Mouse (Mus musculus) midbrain, embryonic 13.5 days (tissue): Measurements from ENCODE around the gene Car8. TPM values are rescaled to one million over a fixed set of nuclear protein-coding genes. Genes with fewer than 3 reads are reported as not detected.
"Not testable (repeated sequence)": the region's sequence is repeated elsewhere in the genome, so short reads cannot be mapped to it uniquely, and the experiment has no call there.

Experiments used
- ATAC-seq: fragments of 200-750 bp; cut with Nextera tagmentation; 2 replicates; pipeline ENCODE4 v1.8.0; 2017; ENCODE audit warnings: mild to moderate bottlenecking, moderate TSS enrichment, moderate library complexity
- H3K27ac ChIP-seq: fragments of 300-500 bp; sonication (generic); 2 replicates; pipeline ENCODE4 v1.5.1; 2015; ENCODE audit warnings: inconsistent platforms, mild to moderate bottlenecking, moderate library complexity
- H3K27me3 ChIP-seq: fragments of 300-500 bp; sonication (generic); 2 replicates; pipeline ENCODE4 v1.6.1; 2015; ENCODE audit warnings: mild to moderate bottlenecking, inconsistent platforms
- H3K36me3 ChIP-seq: fragments of 300-500 bp; sonication (generic); 2 replicates; pipeline ENCODE4 v1.6.1; 2015; ENCODE audit warnings: mild to moderate bottlenecking, inconsistent platforms
- H3K4me1 ChIP-seq: fragments of 300-500 bp; sonication (generic); replicated peaks from 2 replicates; pipeline ENCODE4 v1.6.1; 2015; ENCODE audit warnings: inconsistent platforms
- H3K4me2 ChIP-seq: fragments of 300-500 bp; sonication (generic); replicated peaks from 2 replicates; pipeline ENCODE4 v1.6.1; 2015; ENCODE audit warnings: moderate library complexity, mild to moderate bottlenecking, inconsistent platforms
- H3K4me3 ChIP-seq: fragments of 300-500 bp; sonication (generic); replicated peaks from 2 replicates; pipeline ENCODE4 v1.5.1; 2015; ENCODE audit warnings: mild to moderate bottlenecking, inconsistent platforms
- H3K9ac ChIP-seq: fragments of 300-500 bp; sonication (generic); replicated peaks from 2 replicates; pipeline ENCODE4 v1.6.1; 2015; ENCODE audit warnings: mild to moderate bottlenecking, inconsistent platforms
- H3K9me3 ChIP-seq: fragments of 300-500 bp; sonication (generic); 2 replicates; pipeline ENCODE4 v1.6.1; 2016; ENCODE audit warnings: mild to moderate bottlenecking, inconsistent platforms
- WGBS: fragments of 180-500 bp; shearing (Covaris S2); methylation state at CpG from one replicate; pipeline ENCODE4 v1.1.7; 2015; 5-methylcytosine and 5-hydroxymethylcytosine counted together
- polyA plus RNA-seq: library from polyadenylated mRNA; unstranded; fragments of >200 nt; fragmentation: Nextera tagmentation; extraction: Ambion mirVana; gene quantifications from 2 replicates; pipeline ENCODE4 v1.2.1, GENCODE M21; 2015

Gene Car8
- polyA plus RNA-seq, 1 experiment from 2014 or later = 1.5 TPM

DNA sequence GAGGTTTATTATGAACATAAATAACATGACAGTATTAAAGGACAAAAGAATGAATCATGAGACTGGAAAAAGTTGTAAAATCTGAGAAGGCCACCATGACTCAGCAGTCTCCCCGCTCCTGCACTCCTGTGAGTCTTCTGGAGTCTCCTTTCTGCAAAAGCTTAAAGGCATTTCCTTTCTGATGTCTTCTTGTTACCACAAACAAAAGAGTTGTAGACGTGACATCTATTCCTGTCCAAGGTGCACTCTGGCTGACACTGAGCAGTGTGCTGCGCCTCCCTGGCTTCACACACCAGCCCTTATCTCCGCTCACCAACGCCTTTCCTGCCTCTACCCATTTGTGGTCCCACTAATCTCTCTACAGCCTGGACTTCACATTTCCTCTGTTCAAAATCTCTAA lies 38.8 kb downstream of the Car8 start:
- Histone ChIP-seq H3K9me3 (no peaks in the 10 kb centered on the region), H3K36me3 (no peaks in the 10 kb centered on the region), H3K27me3 (no peaks in the 10 kb centered on the region), H3K4me1 (no peaks in the 10 kb centered on the region), H3K4me3 (no peak overlapping the region), H3K9ac (no peak overlapping the region), H3K27ac (no peak overlapping the region), H3K4me2 (no peak overlapping the region)
- no peak for ATAC-seq
- 89% methylated on average over 5 of the region's 5 CpGs for WGBS

DNA sequence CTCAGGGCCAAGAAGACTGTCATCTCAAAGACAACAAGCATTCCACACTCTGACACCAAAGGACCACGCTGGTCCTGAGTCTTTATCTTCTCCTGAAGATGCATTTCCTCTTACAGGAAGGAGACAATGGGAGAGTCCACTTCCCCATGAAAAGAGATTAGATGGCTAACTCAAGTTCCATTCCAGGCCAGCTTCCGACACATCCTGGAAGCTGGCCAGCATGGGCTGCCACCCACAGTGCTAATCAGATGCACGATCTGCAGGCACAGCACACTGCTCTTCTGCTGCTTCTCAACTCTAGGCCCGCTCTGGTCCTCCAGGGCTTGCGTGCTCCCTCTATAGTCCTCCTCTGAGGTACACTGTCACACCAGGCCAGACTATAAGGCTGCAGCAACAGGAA lies 40.8 kb downstream of the Car8 start:
- H3K36me3 ChIP-seq = no peaks in the 10 kb centered on the region
- H3K4me2 ChIP-seq = no peak overlapping the region
- H3K27ac ChIP-seq = no peak overlapping the region
- H3K27me3 ChIP-seq = no peaks in the 10 kb centered on the region
- 65% methylated on average over 5 of the region's 5 CpGs for WGBS
- H3K4me1 ChIP-seq = no peaks in the 10 kb centered on the region
- H3K9me3 ChIP-seq = no peaks in the 10 kb centered on the region
- H3K9ac ChIP-seq = no peak overlapping the region
- no peak for ATAC-seq
- no peak overlapping the region for H3K4me3 ChIP-seq

DNA sequence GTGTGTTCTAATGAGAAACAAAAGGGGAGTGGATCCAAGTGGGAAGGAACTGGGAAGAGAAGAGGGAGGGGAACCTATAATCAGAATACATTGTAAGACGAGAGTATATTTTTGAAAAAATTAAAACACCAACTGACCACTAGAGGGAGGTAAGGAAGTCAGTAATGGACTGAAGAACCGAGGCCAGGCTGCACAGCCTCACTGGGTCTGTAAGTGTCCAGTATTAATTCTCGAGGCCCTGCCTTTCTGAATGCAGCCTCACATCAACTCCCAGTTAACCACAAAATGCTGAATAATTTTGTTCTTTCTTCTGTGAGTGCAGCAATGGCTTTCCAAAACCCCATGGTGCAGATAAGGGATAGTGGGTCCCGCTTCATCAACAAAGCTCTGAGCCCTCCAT lies 48.4 kb downstream of the Car8 start:
- 81% methylated on average over 4 of the region's 4 CpGs for WGBS
- Histone ChIP-seq H3K9me3 (no peaks in the 10 kb centered on the region), H3K27ac (no peak overlapping the region), H3K4me2 (no peak overlapping the region), H3K36me3 (no peaks in the 10 kb centered on the region), H3K9ac (no peak overlapping the region), H3K27me3 (no peaks in the 10 kb centered on the region), H3K4me1 (no peaks in the 10 kb centered on the region), H3K4me3 (no peak overlapping the region)
- ATAC-seq = no peak

DNA sequence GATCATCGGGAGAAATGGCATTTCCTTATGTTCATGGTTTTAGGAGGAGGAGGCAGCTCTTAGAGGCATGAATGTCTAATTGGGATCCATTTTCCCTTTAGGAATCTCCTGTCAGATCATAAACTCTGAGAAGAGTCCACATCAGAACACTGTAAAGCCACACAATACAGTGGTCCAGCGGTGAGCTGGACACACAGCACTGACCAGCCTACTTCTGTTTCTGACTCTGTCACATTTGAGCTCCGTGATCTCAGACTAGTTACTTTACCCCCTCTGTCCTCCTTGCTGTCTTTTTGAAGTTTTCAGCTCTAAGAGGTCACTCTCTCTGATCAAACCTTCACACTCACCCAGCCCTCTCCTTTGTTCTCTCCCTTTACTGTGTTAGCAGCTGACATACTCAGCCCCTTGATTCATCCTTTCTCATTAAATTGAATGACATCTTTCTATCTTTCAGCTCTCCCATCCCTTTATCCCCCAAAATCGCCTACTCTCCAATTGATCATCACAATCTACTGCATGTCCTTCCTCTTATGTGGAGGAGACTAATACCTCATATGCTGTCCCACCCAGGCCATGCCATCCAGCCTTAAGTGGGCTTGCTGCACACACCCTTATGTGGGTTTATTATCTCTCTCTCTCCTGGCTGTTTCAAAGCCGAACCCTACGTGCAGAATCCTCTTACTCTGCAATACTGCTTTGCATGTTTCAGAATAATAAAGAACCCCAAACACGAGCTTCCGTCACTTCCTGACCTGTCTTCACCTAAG lies 51.7 kb downstream of the Car8 start:
- no peaks in the 10 kb centered on the region for H3K4me1 ChIP-seq
- 71% methylated on average over 8 of the region's 8 CpGs for WGBS
- no peak overlapping the region for H3K4me2 ChIP-seq
- no peaks in the 10 kb centered on the region for H3K36me3 ChIP-seq
- no peaks in the 10 kb centered on the region for H3K27me3 ChIP-seq
- H3K27ac ChIP-seq = no peak overlapping the region
- no peaks in the 10 kb centered on the region for H3K9me3 ChIP-seq
- no peak overlapping the region for H3K9ac ChIP-seq
- ATAC-seq = peak; percentile 70
- no peak overlapping the region for H3K4me3 ChIP-seq

DNA sequence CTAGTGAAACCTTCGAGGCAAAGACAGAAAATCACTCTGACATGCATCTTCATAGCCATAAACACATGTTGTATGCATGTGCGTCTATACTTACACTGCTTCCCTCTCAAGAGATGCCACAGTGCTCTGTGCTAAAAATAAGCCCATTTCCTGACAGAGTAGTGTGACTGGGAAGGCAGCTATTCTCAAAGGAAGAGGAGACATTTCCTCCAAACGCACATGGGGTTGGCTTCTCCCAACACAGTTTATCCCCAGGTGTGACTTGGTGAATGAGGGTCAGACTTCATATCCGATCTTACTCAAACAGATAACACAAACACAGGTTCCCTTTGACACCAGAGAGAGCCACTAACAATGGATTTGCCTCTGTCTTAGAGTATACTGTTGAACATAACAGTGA lies 58.3 kb downstream of the Car8 start:
- Histone ChIP-seq H3K36me3 (no peaks in the 10 kb centered on the region), H3K9ac (no peak overlapping the region), H3K27me3 (no peaks in the 10 kb centered on the region), H3K4me3 (no peak overlapping the region), H3K4me1 (no peaks in the 10 kb centered on the region), H3K9me3 (no peaks in the 10 kb centered on the region), H3K4me2 (no peak overlapping the region), H3K27ac (no peak overlapping the region)
- no peak for ATAC-seq
- WGBS = 83% methylated on average over 4 of the region's 4 CpGs

DNA sequence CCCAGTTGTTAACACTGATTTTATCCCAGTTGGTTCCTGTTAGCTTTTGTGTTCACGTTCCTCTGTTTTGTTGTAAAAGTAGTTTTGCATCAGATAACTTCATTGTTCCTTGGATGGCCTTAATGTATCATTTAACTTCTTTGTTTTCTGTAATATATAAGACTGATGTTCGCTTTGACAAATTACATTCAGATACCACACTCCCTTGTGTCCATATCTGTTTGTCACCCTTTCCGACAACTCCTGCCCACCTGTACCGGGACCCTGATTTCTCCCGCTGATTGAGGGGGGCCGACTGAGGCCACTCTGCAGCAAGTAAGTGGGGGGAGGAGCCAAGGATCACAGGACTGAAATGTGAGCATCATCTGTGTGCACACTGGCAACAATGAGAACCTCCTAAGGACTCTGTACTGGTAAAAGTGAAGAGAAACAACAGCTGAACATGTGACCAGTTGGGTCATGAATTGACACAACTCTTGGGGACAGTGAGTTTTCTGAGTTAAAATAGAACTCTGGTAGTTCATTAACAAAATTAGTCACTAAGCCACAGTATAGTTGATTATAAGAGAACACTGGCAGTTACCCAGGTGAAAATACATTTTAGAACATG lies 84.1 kb downstream of the Car8 start:
- ATAC-seq = no peak
- WGBS = 83% methylated on average over 6 of the region's 6 CpGs
- H3K9ac ChIP-seq = no peak overlapping the region

DNA sequence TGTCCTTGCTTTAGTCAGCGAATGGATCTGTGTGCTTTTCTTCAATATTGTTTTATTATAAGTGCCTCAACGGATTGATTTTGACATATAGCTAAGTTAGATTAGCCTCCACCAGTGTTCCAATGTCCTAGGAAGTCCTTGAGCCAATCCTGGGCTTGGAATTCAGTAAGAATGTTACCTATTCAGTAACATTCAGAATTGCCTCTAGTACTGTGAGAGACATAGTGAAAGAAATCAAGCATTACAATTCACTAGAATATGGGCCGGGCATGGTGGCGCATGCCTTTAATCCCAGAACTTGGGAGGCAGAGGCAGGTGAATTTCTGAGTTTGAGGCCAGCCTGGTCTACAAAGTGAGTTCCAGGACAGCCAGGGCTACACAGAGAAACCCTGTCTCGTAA lies 84.9 kb downstream of the Car8 start:
- H3K9ac ChIP-seq, H3K4me2 ChIP-seq, ATAC-seq, H3K9me3 ChIP-seq, H3K4me1 ChIP-seq, H3K4me3 ChIP-seq, H3K27me3 ChIP-seq, H3K36me3 ChIP-seq, H3K27ac ChIP-seq: not testable (repeated sequence)
- 92% methylated on average over 5 of the region's 5 CpGs for WGBS

More for the DNA sequence above, 84.1 kb downstream of the Car8 start:
- H3K9me3 ChIP-seq = no peaks in the 10 kb centered on the region
- no peaks in the 10 kb centered on the region for H3K4me1 ChIP-seq
- H3K36me3 ChIP-seq = no peaks in the 10 kb centered on the region
- H3K4me2 ChIP-seq = no peak overlapping the region
- H3K27me3 ChIP-seq = no peaks in the 10 kb centered on the region
- H3K27ac ChIP-seq = no peak overlapping the region
- H3K4me3 ChIP-seq = no peak overlapping the region

DNA sequence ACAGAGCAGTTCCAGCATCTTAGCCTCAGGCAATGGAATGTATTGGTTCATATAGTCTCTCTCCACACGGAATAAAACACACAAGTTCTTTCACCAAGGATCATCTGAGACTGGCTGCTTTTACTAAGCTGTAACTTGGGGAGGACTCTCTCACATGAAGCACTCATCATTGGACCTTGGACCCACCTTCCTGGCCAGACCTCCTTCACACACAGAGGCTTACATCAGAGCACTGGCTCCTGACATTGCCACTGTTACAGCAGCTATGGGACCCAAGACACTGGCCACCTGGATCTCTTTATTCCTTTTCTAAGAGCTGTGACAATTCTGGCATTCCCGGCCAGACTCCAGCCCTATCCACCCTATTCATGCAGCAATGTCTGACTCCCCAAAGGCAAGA lies 101.4 kb downstream of the Car8 start:
- H3K36me3 ChIP-seq = no peaks in the 10 kb centered on the region
- no peak for ATAC-seq
- no peaks in the 10 kb centered on the region for H3K27me3 ChIP-seq
- H3K9me3 ChIP-seq = no peaks in the 10 kb centered on the region
- H3K9ac ChIP-seq = no peak overlapping the region
- H3K27ac ChIP-seq = no peak overlapping the region
- H3K4me1 ChIP-seq = no peaks in the 10 kb centered on the region
- 82% methylated on average over 2 of the region's 2 CpGs for WGBS
- H3K4me2 ChIP-seq = no peak overlapping the region
- no peak overlapping the region for H3K4me3 ChIP-seq

DNA sequence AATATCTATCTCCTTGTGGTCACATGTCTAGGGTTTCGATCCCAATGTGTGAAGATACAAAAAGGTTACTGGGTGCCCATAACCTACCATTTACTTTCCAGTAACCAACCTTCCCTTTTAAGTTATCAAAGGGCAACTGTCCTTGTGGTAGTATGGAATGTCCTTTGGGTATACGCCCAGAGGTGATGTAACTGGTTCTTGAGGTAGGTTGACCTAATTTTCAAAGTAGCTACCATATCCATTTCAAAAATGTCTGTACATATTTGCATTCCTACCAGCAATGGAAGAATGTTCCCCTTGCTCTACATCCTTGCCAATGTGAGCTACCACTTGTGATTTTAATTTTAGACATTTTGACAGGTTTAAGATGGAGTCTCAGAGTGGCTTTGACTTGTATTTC lies 106.8 kb downstream of the Car8 start:
- Histone ChIP-seq H3K9ac (no peak overlapping the region), H3K4me2 (no peak overlapping the region), H3K9me3 (no peaks in the 10 kb centered on the region), H3K27ac (no peak overlapping the region), H3K4me1 (no peaks in the 10 kb centered on the region), H3K36me3 (no peaks in the 10 kb centered on the region), H3K27me3 (no peaks in the 10 kb centered on the region), H3K4me3 (no peak overlapping the region)
- ATAC-seq = no peak
- WGBS = 95% methylated on average over 2 of the region's 2 CpGs

DNA sequence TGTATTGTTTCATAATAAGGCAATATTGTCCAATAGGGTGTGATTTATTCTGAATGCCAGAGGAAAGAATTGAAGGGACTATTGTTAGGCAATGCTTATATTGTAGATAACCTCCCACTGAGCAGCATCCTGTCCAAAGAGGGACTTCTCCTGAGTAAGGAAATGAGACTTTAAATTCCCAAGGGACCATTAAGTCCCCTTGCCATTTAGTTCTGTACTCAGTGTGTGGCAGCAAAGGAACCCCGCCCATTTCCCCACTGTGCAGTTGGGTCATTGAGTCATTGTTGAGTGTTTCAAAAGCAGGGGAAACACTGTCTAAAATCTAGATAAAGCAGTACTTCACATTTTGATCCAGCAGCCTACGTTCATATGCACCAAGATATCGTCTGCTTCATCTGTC lies 125.3 kb downstream of the Car8 start:
- H3K4me1 ChIP-seq = no peaks in the 10 kb centered on the region
- H3K4me3 ChIP-seq = no peak overlapping the region
- no peak for ATAC-seq
- no peaks in the 10 kb centered on the region for H3K36me3 ChIP-seq
- H3K4me2 ChIP-seq = no peak overlapping the region
- H3K27ac ChIP-seq = no peak overlapping the region
- no peaks in the 10 kb centered on the region for H3K27me3 ChIP-seq
- no peaks in the 10 kb centered on the region for H3K9me3 ChIP-seq
- no peak overlapping the region for H3K9ac ChIP-seq
- 89% methylated on average over 3 of the region's 3 CpGs for WGBS

DNA sequence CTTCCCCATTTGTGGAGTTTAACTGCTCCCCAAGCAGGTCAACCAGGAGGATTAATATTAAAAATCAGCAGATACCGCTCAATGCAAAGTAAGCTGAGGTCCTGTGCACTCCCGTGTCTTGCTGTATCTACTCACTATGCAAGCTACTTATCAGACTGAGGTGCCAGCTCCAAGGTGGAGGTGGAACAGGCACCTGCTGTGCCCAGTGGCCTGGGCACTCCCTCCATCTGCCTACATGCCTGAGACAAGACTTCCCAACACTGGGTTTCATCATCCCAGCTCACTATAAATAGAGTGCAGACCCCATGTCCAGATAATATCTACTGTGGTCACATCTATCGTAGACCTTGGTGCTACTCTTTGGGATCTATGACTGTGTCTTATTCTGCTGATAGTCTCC lies 127.0 kb downstream of the Car8 start:
- H3K36me3 ChIP-seq = no peaks in the 10 kb centered on the region
- H3K4me3 ChIP-seq = no peak overlapping the region
- H3K9me3 ChIP-seq = no peaks in the 10 kb centered on the region
- no peaks in the 10 kb centered on the region for H3K27me3 ChIP-seq
- ATAC-seq = no peak
- 96% methylated on average over 3 of the region's 3 CpGs for WGBS
- H3K27ac ChIP-seq = no peak overlapping the region
- no peak overlapping the region for H3K4me2 ChIP-seq
- H3K4me1 ChIP-seq = no peaks in the 10 kb centered on the region
- no peak overlapping the region for H3K9ac ChIP-seq

DNA sequence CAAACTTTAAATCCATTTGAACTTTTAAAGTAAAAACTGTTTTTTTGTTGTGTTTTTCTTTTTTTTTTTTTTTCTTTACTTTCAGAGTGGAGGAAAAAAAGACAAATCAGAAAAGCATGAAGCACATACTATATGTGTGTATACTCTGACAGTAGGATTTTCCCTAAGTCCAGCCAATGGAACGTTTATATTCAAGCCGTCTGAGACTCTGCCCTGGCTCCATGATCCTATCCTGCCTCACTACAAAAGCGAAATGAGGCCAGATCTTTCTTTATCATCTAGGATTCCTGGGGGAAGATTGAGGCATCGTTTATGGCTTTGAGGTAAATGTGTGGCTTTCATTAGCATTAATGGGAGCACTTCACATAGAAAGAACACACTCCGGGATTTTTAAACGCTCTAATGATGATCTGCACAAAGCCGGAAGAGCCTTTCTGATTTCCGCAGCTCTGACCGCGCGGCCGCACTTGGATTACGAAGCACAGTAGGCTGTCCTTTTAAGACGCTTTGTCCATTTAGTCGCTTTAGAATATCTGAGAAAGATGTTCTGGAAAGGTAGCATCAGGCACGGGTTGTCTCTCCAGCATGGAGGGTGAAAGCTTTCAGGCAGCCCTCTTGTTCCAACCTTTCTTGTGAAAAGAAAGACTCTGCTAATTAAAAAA lies 128.8 kb downstream of the Car8 start:
- H3K27ac ChIP-seq = no peak overlapping the region
- peak overlapping the region; percentile 24 for H3K4me2 ChIP-seq
- H3K9ac ChIP-seq = no peak overlapping the region; the same call in 1 of the 2 replicates
- WGBS = 55% methylated on average over 16 of the region's 16 CpGs
- H3K4me1 ChIP-seq = no peaks in the 10 kb centered on the region
- no peaks in the 10 kb centered on the region for H3K36me3 ChIP-seq
- no peak overlapping the region for H3K4me3 ChIP-seq
- no peaks in the 10 kb centered on the region for H3K9me3 ChIP-seq
- ATAC-seq = peak; percentile 59
- no peaks in the 10 kb centered on the region for H3K27me3 ChIP-seq
